Mouse (Mus musculus) adrenal gland, postnatal 4 days (tissue): ENCODE measurements around the gene Srcap. TPM values are rescaled to one million over a fixed set of nuclear protein-coding genes. Genes with fewer than 3 reads are reported as not detected.

Experiments used
- microRNA-seq: library from miRNA; unstranded; fragments of <30 nt; microRNA quantifications from one replicate; pipeline ENCODE4 v1.2.0, GENCODE M21; 2021
- total RNA-seq, 2 experiments: library from RNA; stranded (reverse); gene quantifications; 2 replicates each; pipeline ENCODE4 v1.2.3; 2021

The Srcap gene
- total RNA-seq, 2 experiments from 2014 or later, result 111 to 118 TPM

Small RNA genes within 50 kb of the gene (microRNA-seq; reads per million reads assigned to microRNA genes)
- gene Gm47278 (not detected), gene Mir7060 (not detected)

Other genes with a start within 250 kb of the Srcap start
- gene Sephs2, start 237.9 kb upstream of the Srcap start, total RNA-seq, result 100 to 1,000 TPM in 1 of 2 experiments, 10 to 100 TPM in 1; 92.8 to 115 TPM
- 1 to 10 TPM; 3.0 to 3.4 TPM for gene Itgal, start 215.7 kb upstream of the Srcap start, total RNA-seq
- 10 to 100 TPM; 32.6 to 33.9 TPM for gene Zfp768, start 166.4 kb upstream of the Srcap start, total RNA-seq
- gene Zfp747, start 135.9 kb upstream of the Srcap start, total RNA-seq, result 10 to 100 TPM in 1 of 2 experiments, 1 to 10 TPM in 1; 9.9 to 10.4 TPM
- 1 to 10 TPM; 5.2 to 5.7 TPM for gene 9130019O22Rik, start 124.8 kb upstream of the Srcap start, total RNA-seq
- 10 to 100 TPM; 11.7 to 12.8 TPM for gene E430018J23Rik, start 118.4 kb upstream of the Srcap start, total RNA-seq
- gene Zfp764, start 105.2 kb upstream of the Srcap start, total RNA-seq, result 1 to 10 TPM; 7.8 to 8.0 TPM
- 10 to 100 TPM; 21.0 to 24.8 TPM for gene Zfp688, start 89.9 kb upstream of the Srcap start, total RNA-seq
- gene Zfp689, start 62.8 kb upstream of the Srcap start, total RNA-seq, result 1 to 10 TPM; 7.3 to 7.4 TPM
- gene Prr14, start 52.4 kb upstream of the Srcap start, total RNA-seq, result 10 to 100 TPM; 52.3 to 54.8 TPM
- 10 to 100 TPM; 90.8 to 94.0 TPM for gene Fbrs, start 32.8 kb upstream of the Srcap start, total RNA-seq
- gene Gm42715, start 7.6 kb downstream of the Srcap start, total RNA-seq, result 10 to 100 TPM; 26.4 to 27.5 TPM
- not detected for gene Tmem265, start 49.4 kb downstream of the Srcap start, total RNA-seq
- gene Phkg2, start 61.4 kb downstream of the Srcap start, total RNA-seq, result 10 to 100 TPM; 49.3 to 60.9 TPM
- 10 to 100 TPM; 11.9 to 13.5 TPM for gene Ccdc189, start 76.6 kb downstream of the Srcap start, total RNA-seq
- gene Rnf40, start 76.8 kb downstream of the Srcap start, total RNA-seq, result 10 to 100 TPM; 85.1 to 89.5 TPM
- 10 to 100 TPM; 29.4 to 31.6 TPM for gene Zfp629, start 103.8 kb downstream of the Srcap start, total RNA-seq
- gene Bcl7c, start 196.9 kb downstream of the Srcap start, total RNA-seq, result 100 to 1,000 TPM; 129 to 135 TPM
- 1 to 10 TPM; 5.2 to 5.4 TPM for gene Ctf1, start 200.8 kb downstream of the Srcap start, total RNA-seq
- gene Ctf2, start 220.2 kb downstream of the Srcap start, total RNA-seq, result not detected
- gene Fbxl19, start 232.6 kb downstream of the Srcap start, total RNA-seq, result 10 to 100 TPM; 24.6 to 26.0 TPM